Mouse (Mus musculus) left cerebral cortex, postnatal 36 days (tissue): ENCODE results near the gene Ccz1. TPM values are rescaled to one million over a fixed set of nuclear protein-coding genes. Genes with fewer than 3 reads are reported as not detected.
A peak's percentile ranks its signal among the peaks of the same experiment; 100 is the strongest.
"Not testable (repeated sequence)": the region's sequence is repeated elsewhere in the genome, so short reads cannot be mapped to it uniquely, and the experiment has no call there.

Source experiments
- DNase-seq, 2 experiments: peaks; one replicate each; pipeline ENCODE4 v3.0.0; 2021 to 2022; ENCODE audit warnings: low spot score in 2 of 2, mixed read lengths in 1 of 2
- intact Hi-C: fragments of 180-260 bp; cut with DNase I; formaldehyde crosslinking; loops from one replicate; pipeline ENCODE4 v1.15.1; 2025
- total RNA-seq, 2 experiments: library from RNA; stranded (reverse); gene quantifications; 2 replicates each; pipeline ENCODE4 v1.2.3; 2021

Gene Ccz1
- 10 to 100 TPM; 43.0 to 45.0 TPM for total RNA-seq

GRCm38 (mm10) chr5:144014551-144015311 lies at the start of gene Ccz1:
TSS of gene Ccz1 (minus strand) at chr5:144014877.
- peak; percentile 75 to 81 for DNase-seq
- intact Hi-C loops: no loop called here

GRCm38 (mm10) chr5:144064093-144064492 lies 49.4 kb upstream of the Ccz1 start:
- intact Hi-C loops: no loop called here
- DNase-seq: no peak

DNA sequence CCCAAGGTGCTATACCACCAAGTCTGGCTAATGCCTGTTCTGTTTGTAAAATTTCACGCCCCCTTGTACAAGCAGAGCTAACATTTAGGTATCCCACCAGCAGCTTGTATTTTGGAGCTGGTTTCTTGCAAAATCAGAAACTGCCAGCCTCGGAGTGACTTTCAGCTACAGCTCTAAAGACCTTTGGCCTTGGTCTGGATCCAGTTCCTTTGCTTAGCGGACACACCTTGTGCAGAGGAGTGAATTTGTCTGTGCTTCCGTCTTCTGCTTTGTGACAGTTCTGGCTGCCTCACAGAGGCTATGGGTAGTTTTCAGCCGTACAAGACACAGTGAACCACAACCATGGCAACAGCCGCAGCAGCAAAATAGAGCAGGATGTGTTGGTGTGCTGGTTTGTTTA lies 39.7 kb upstream of the Ccz1 start:
- intact Hi-C loops: no loop called here

DNA sequence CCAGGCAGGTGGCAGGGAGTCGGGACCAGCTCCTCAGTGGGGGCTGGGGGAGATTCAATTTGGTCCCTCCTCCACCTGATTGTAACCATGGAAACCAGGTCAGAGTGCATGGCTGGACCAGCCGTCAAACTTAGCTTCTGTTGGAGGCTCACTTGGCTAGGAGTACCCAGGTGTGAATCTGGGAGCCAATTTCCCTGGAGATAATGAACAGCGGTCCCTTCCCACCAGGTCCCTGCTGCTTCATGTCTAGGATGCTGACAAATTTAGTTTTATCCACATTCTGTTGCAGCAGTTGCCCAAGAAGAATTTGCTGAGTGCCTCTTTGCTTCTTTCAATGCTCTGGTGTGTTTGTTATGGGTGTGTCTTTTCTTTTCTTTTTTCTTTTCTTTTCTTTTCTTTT lies 38.8 kb upstream of the Ccz1 start:
- DNase-seq: peak in 1 of 2 experiments; percentile 22
- intact Hi-C loops: loop anchor here (2.0 kb wide), 1 partner anchor 27 kb away; no protein-coding TSS in a partner anchor

More for the DNA sequence above, 39.7 kb upstream of the Ccz1 start:
- no peak for DNase-seq

GRCm38 (mm10) chr5:144051268-144051667 lies 36.6 kb upstream of the Ccz1 start:
- DNase-seq: no peak
- intact Hi-C loops: no loop called here

DNA sequence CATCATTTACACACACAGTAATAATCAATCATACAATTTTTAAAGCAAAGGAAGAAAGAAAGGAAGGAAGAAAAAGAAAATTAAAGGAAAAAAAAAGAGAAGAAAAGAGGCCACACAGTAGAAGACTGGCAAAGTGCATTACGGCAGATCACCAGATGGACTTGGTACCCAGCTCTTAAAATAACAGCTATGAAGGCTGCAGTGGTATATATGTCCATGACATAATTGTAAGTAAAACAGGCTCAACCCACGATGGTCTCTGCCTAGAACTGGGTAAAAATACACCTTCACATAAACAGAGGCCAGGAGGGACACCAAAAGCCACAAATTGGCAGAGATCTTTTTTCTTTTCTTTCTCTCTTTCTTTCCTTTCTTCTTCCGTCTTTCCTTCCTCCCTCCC lies 35.2 kb upstream of the Ccz1 start:
- intact Hi-C loops: no loop called here
- no peak for DNase-seq

- intact Hi-C loops: no loop called here
- peak; percentile 43 to 56 for DNase-seq
Observed at GRCm38 (mm10) chr5:144047324-144047723, 32.6 kb upstream of the Ccz1 start.

DNA sequence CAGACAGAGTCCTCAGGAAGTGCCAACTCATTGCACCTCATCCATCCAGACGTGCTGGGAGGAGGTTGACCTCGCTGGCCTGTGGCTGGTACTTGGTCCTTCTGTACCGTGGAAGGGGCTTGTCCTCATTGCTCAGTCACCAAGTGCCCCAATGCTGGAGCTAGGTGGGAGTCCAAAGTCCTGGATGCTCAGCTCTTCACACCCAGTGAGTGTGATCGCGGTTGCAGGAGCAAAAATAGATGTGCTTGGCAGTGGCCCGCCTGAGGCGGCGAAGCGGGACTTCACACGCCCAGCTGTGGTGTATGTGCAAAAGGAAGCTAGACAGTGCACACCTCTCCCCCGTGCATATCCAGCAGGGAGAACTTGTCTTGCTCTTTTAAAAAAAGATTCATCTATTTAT lies 28.5 kb upstream of the Ccz1 start:
- DNase-seq: peak in 1 of 2 experiments; percentile 49
- intact Hi-C loops: loop anchor here (5.0 kb wide), 1 partner anchor 59 kb away; the partner anchor contains the start of gene Lmtk2

DNA sequence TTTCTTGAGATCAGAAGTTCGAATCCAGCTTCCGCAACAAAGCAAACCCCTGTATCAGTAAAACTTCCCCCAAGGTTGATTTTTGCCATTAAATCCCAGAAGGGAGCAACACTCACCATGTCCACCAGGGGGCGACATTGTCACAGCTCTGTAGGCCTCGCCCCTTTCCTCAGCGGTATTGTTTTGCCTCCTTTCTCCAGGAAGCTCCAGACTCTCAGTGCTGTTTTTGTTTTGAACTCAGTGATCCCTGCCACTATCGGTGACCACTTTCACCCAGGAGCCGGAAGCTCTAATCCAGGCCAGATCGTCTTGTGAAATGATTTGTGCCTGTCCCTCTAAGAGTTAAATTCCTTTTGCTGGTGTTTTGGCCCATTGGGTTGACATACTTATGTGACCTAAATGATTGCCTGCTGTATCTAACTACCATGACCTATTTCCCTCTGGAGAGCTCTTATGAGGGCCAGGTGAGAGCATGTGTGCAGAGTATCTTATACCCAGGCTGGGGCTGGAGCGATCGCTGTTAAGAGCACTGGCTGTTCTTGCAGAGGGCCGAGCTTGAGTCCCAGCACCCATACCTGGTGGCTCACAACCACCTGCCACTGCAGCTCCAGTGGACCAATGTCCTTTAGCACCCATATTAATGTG lies 26.2 kb upstream of the Ccz1 start:
- peak; percentile 69 to 70 for DNase-seq
- intact Hi-C loops: loop anchor here (1.0 to 5.0 kb wide), 2 partner anchors 61 to 113 kb away; partner anchors contain the start of gene Lmtk2

DNA sequence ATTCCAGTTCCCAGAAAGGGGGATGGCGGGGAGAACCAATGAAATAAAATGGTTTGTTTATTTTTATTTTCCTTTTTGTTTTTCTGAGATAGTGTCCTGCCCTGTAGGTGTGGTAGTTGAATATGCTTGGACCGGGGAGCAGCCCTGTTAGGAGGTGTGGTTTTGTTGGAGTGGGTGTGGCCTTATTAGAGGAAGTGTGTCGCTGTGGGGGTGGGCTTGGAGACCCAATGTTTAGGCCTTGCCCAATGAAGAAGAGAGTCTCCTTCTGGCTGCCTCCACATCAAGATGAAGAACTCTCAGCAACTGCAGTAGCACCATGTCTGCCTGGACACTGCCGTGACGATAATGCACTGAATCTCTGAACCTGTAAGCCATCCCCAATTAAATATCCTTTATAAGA lies 25.2 kb upstream of the Ccz1 start:
- no peak for DNase-seq
- intact Hi-C loops: loop anchor here (1.0 to 5.0 kb wide), 2 partner anchors 62 to 114 kb away; partner anchors contain the start of gene Lmtk2

DNA sequence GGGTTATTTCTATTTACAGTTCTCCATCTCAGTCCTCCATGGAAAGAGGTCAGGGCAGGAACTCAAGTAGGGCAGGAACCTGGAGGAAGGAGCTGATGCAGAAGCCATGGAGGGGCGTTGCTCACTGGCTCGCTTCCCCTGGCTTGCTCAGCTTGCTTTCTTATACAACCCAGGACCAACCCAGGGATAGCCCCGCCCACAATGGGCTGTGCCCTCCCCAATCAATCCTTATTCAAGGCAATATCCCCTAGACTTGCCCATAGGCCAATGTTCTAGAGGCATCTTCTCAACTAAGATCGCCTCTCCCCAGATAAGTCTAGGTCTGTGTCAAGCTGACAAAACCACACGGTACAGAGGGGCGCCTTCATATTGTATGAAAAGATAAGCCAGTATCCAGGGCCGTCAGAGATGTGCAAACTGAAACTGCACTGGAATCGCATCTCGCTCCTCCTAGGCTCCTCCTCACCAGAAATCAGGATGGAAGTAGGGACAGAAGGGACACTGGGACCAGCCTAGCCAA lies 24.5 kb upstream of the Ccz1 start:
- no peak for DNase-seq
- intact Hi-C loops: no loop called here

DNA sequence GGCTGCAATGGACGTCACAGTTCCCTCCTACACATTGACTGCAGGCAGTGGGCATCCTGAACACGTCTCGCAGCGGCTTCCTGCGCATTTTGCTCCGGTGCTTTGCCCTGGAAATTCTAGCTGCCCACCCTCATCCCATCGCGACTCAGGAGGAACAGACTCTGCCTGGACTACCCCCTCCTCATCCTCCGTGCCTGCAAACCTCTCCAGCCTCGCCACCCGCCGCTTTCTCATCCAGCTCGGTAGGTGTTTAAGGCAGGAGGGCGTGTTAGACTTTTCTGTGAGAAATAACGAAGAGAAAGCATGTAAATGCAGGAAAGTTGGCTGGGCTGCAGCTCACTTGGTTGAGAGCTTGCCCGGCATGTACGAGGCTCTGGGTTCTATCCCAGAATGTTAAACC lies 22.3 kb upstream of the Ccz1 start:
- intact Hi-C loops: no loop called here

GRCm38 (mm10) chr5:144034567-144034966 lies 19.9 kb upstream of the Ccz1 start:
- peak; percentile 37 to 49 for DNase-seq
- intact Hi-C loops: no loop called here

More for the DNA sequence above, 22.3 kb upstream of the Ccz1 start:
- peak; percentile 36 to 50 for DNase-seq

GRCm38 (mm10) chr5:144032491-144032890 lies 17.8 kb upstream of the Ccz1 start:
- intact Hi-C loops: no loop called here
- no peak for DNase-seq

DNA sequence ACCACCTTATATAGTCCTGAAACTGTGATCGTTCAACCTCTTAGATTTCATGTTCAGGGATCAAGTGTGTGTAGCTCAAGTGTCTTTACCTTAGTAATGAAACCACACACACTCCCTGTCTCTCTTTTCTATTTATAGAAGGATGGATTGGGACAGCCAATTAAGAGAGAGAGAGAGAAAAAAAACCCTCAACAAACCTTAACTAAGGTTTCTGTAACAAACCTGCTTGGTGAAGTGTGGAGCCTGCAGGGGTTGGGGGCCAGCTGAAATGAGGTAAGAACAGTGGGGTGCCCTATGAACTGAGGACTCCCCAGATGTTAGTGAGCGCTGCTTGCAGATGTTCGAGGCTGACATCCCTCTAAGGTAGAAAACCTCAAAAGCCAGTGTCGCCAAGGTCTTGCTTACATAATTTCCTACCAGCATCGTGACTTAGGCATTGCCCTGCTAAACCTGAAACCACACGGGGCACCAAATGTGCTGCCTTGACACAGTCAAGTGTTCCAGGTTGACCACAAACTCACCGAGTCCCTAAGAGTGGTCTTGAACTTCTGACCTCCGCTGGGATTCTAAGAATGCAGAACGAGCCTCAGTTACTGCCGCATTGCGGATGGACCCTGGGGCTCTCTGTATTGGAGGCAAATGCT lies 12.1 kb upstream of the Ccz1 start, which contains the start of gene Ocm:
Ocm (minus strand) TSS at position 51 of the 644 bp plus-strand sequence.
- intact Hi-C loops: no loop called here
- no peak for DNase-seq

DNA sequence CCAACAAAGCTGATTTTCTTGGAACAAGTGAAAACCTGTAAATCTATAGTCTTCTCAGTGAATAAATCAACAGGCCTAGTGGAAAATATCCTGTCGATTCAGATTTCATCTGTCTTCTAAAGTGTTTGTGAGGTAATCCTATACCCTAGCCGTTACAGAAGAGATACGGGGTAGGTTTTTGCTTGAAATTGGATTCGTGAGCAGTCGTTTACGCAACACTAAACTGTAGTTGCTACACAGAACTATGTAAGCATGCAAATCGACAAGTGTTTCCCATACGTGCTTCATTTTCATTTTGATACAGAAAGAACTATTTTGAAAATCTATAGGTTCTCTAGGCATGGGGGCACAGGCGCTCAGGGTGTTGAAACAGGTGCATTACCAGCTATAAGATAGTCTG lies 1.2 kb upstream of the Ccz1 start:
- intact Hi-C loops: no loop called here

GRCm38 (mm10) chr5:144015312-144015650 lies 604 bp upstream of the Ccz1 start:
- intact Hi-C loops: no loop called here
- DNase-seq: no peak

More for the DNA sequence above, 1.2 kb upstream of the Ccz1 start:
- DNase-seq: no peak

- intact Hi-C loops, DNase-seq: not testable (repeated sequence)
Observed at GRCm38 (mm10) chr5:144013366-144014134, 1.1 kb downstream of the Ccz1 start.

- DNase-seq: no peak
- intact Hi-C loops: no loop called here
Observed at GRCm38 (mm10) chr5:144002461-144003192, 12.1 kb downstream of the Ccz1 start.
